Comparison of ENCODE assay signal across 9 mouse cellular contexts in genomic region chr13:99513138-99513537, GRCm38 (mm10). TPM values are rescaled to one million over a fixed set of nuclear protein-coding genes. Genes with fewer than 3 reads are reported as not detected.
A peak's percentile ranks its signal among the peaks of the same experiment; 100 is the strongest.
DNase-seq lines count a peak whose midpoint lies in the region; ATAC-seq and TF ChIP-seq lines count a peak whose summit lies in the region.
"Had no signal": no experiment of that assay in that cellular context is flagged by ENCODE, and none has a peak within 500 bp of the region (broad histone marks: within the 10 kb centered on the region; RNA-seq: fewer than 3 reads in every experiment).

No protein-coding gene starts in this region.

- peak overlapping the region; percentile 80 for H3K4me2 ChIP-seq in forebrain, embryonic 14.5 days (ENCODE audit: low read length)
- peak overlapping the region; percentile 78 for H3K4me2 ChIP-seq in midbrain, embryonic 14.5 days (ENCODE audit: low read length)

- peaks cover 13% of the 10 kb centered on the region for H3K36me3 ChIP-seq in forebrain, embryonic 14.5 days (ENCODE audit: control insufficient read depth, insufficient read depth, low read length)
- H3K36me3 ChIP-seq in midbrain, embryonic 14.5 days (ENCODE audit: control insufficient read depth, insufficient read depth, low read length) = peaks cover 19% of the 10 kb centered on the region

- TF ChIP-seq CTCF in brain, embryonic 14.5 days (IDR thresholded peaks at IDR 0.05; ENCODE audit: borderline replicate concordance, extremely low read depth, insufficient read depth, insufficient read length) = 0 out of 2 replicates have a peak, but pooled peaks have one; percentile 30
- TF ChIP-seq CTCF in left cerebral cortex, adult 2 months (IDR thresholded peaks at IDR 0.05) = peak; percentile 31

- H3K27me3 ChIP-seq in forebrain, embryonic 14.5 days (replicated peaks; ENCODE audit: control insufficient read depth, insufficient read depth, low read length) = no peaks in the 10 kb centered on the region
- no peaks in the 10 kb centered on the region for H3K27me3 ChIP-seq in midbrain, embryonic 14.5 days (ENCODE audit: control insufficient read depth, insufficient read depth, low read length)

- intact Hi-C loops in left cerebral cortex, adult 2 months (cut with DNase I) = loop anchor here (5.0 kb wide), 3 partner anchors 66 to 324 kb away; no protein-coding TSS in a partner anchor

- ATAC-seq in forebrain, embryonic 14.5 days = no peak
- ATAC-seq in midbrain, embryonic 14.5 days (ENCODE audit: low FRiP score, low TSS enrichment) = no peak
- no peak for ATAC-seq in granulocyte monocyte progenitor cell, adult 5-6 weeks (replicated peaks; ENCODE audit: poor library complexity, severe bottlenecking)

- peak overlapping the region; percentile 88 for H3K4me3 ChIP-seq in forebrain, embryonic 14.5 days (ENCODE audit: low read depth, low read length)
- H3K4me3 ChIP-seq in left cerebral cortex, adult 2 months = peak overlapping the region; percentile 95
- H3K4me3 ChIP-seq in midbrain, embryonic 14.5 days (replicated peaks; ENCODE audit: low read depth, low read length) = peak overlapping the region; percentile 89
- H3K4me3 ChIP-seq: megakaryocyte, embryonic 14.5 days had no signal

- H3K4me1 ChIP-seq in forebrain, embryonic 14.5 days (ENCODE audit: control insufficient read depth, insufficient read depth, low read length) = peaks cover 35% of the 10 kb centered on the region
- H3K4me1 ChIP-seq in midbrain, embryonic 14.5 days (ENCODE audit: control insufficient read depth, insufficient read depth, low read length) = peaks cover 46% of the 10 kb centered on the region

- peak overlapping the region; percentile 83 for H3K27ac ChIP-seq in forebrain, embryonic 14.5 days (ENCODE audit: low read depth, low read length)
- peak overlapping the region; percentile 68 for H3K27ac ChIP-seq in left cerebral cortex, adult 2 months
- peak overlapping the region; percentile 99 for H3K27ac ChIP-seq in midbrain, embryonic 14.5 days (replicated peaks; ENCODE audit: low read depth, low read length)

- H3K9me3 ChIP-seq in forebrain, embryonic 14.5 days (replicated peaks; ENCODE audit: control insufficient read depth, low read length) = no peaks in the 10 kb centered on the region
- H3K9me3 ChIP-seq in midbrain, embryonic 14.5 days (ENCODE audit: control insufficient read depth, low read length) = no peaks in the 10 kb centered on the region
- H3K9me3 ChIP-seq: megakaryocyte, embryonic 14.5 days had no signal

- DNase-seq in ES-CJ7 (ENCODE audit: low read depth, low spot score) = peak; percentile 78
- DNase-seq in brain, embryonic 14.5 days (ENCODE audit: low read depth) = peak; percentile 94
- DNase-seq in forebrain, embryonic 14.5 days (ENCODE audit: low spot score) = peak; percentile 81
- peak; percentile 77 for DNase-seq in heart, postnatal 4 days
- DNase-seq in left cerebral cortex, adult 2 months (ENCODE audit: extremely low spot score in 1 of 2, low spot score in 2 of 2) = peak; percentile 49 to 51
- DNase-seq in midbrain, embryonic 14.5 days = peak; percentile 87
- peak; percentile 60 for DNase-seq in testis, postnatal 14 days (ENCODE audit: low spot score)

- peak overlapping the region; percentile 98 for H3K9ac ChIP-seq in forebrain, embryonic 14.5 days (ENCODE audit: low read length)
- H3K9ac ChIP-seq in midbrain, embryonic 14.5 days (replicated peaks; ENCODE audit: low read length) = peak overlapping the region; percentile 85

- WGBS in forebrain, embryonic 14.5 days = under 1% methylated on average over 7 of the region's 7 CpGs
- WGBS in midbrain, embryonic 14.5 days = under 1% methylated on average over 7 of the region's 7 CpGs

- TF ChIP-seq POLR2A in brain, embryonic 14.5 days (IDR thresholded peaks at IDR 0.05; ENCODE audit: borderline replicate concordance, extremely low read depth, insufficient read depth, insufficient read length, poor library complexity, severe bottlenecking) = no peak

RNA-seq across cellular contexts. Expression of gene Map1b, which starts 3.2 kb away (rescaled TPM):
- polyA plus RNA-seq in brain, embryonic 14.5 days (2012; rRNA removed) = 124 and 338 TPM in 2 replicates
- polyA plus RNA-seq in forebrain, embryonic 14.5 days (2014; fragmentation: Nextera tagmentation; extraction: Ambion mirVana) = 1,380 and 2,008 TPM in 2 replicates
- 10 to 100 TPM; 48.0 to 57.3 TPM for total RNA-seq in heart, postnatal 4 days (2021)
- 100 to 1,000 TPM; 630 to 695 TPM for total RNA-seq in left cerebral cortex, adult 2 months (2021)
- 2,111 and 2,470 TPM in 2 replicates for polyA plus RNA-seq in midbrain, embryonic 14.5 days (2014; fragmentation: Nextera tagmentation; extraction: Ambion mirVana)
- not detected in 2 replicates for total RNA-seq in granulocyte monocyte progenitor cell, adult 5-6 weeks (2014; fragmentation: Nextera tagmentation)
- total RNA-seq in granulocyte monocyte progenitor cell, adult 5-6 weeks (2017) = 0.15 TPM in 1 of 2 replicates, not detected in the other

Comparison
In these comparisons a context has a peak if more than half of its experiments do, and no peak if none do; other contexts are left out.
1. RNA of gene Map1b, which starts 3.2 kb away (total RNA-seq): 630 to 695 TPM in left cerebral cortex, adult 2 months and 48.0 to 57.3 TPM in heart, postnatal 4 days; 0.15 TPM in granulocyte monocyte progenitor cell, adult 5-6 weeks; every median in the first group is over 10 times any median in the second.
2. Peak in every context shown above with its lines, with median percentiles within 50 percentile points of each other: DNase-seq, H3K27ac ChIP-seq and H3K4me3 ChIP-seq.